9 mouse cellular contexts compared by ENCODE assay signal in the genomic region with DNA sequence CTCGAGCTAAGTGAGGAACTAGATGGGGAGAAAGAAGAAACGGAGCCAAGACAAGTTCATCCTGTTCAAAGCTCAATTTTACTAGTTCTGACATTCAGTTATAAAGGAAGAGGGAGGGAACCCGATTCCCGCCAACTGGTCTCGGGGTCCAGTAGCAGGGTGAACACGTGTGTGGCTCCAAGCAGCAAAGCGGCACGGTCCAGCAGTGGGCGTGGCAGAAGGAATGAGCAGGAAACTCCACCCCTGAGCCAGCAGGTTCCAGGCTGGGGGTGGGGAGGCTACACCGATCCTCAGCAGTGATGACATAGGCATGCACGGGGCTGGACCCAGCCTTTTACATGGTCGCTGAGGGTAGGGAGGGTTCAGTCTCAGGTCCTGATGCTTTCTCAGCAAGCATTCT. TPM values are rescaled to one million over a fixed set of nuclear protein-coding genes. Genes with fewer than 3 reads are reported as not detected.
DNase-seq lines count a peak whose midpoint lies in the region; ATAC-seq and TF ChIP-seq lines count a peak whose summit lies in the region.
"Not testable (repeated sequence)": the region's sequence is repeated elsewhere in the genome, so short reads cannot be mapped to it uniquely, and the experiment has no call there.
"Had no signal": no experiment of that assay in that cellular context is flagged by ENCODE, and none has a peak within 500 bp of the region (broad histone marks: within the 10 kb centered on the region; RNA-seq: fewer than 3 reads in every experiment).

No protein-coding gene starts in this region.

- not testable (repeated sequence) for ATAC-seq in hindbrain, embryonic 13.5 days (ENCODE audit: low FRiP score); neural tube, embryonic 15.5 days (ENCODE audit: low FRiP score)
- peak; percentile 7; the same call in 1 of the 2 replicates for ATAC-seq in lung, postnatal 0 days

- TF ChIP-seq CTCF in lung, postnatal 0 days (IDR thresholded peaks at IDR 0.05): not testable (repeated sequence)

- intact Hi-C loops in gastrocnemius, postnatal 36 days (cut with DNase I): not testable (repeated sequence)

- not testable (repeated sequence) for H3K27me3 ChIP-seq in embryonic facial prominence, embryonic 10.5 days (replicated peaks; ENCODE audit: low read depth, poor library complexity, severe bottlenecking); lung, postnatal 0 days (replicated peaks; ENCODE audit: insufficient read depth, low read length); neural tube, embryonic 15.5 days (replicated peaks)
- peaks cover 13% of the 10 kb centered on the region for H3K27me3 ChIP-seq in hindbrain, embryonic 13.5 days

- TF ChIP-seq EP300 in lung, postnatal 0 days (IDR thresholded peaks at IDR 0.05): not testable (repeated sequence)

- peak overlapping the region; percentile 84 for H3K27ac ChIP-seq in embryonic facial prominence, embryonic 10.5 days (replicated peaks)
- H3K27ac ChIP-seq in hindbrain, embryonic 13.5 days; lung, postnatal 0 days (ENCODE audit: low read length); neural tube, embryonic 15.5 days (replicated peaks): not testable (repeated sequence)

- H3K4me2 ChIP-seq in hindbrain, embryonic 13.5 days: peak overlapping the region; percentile 43
- peak overlapping the region; percentile 27 for H3K4me2 ChIP-seq in lung, postnatal 0 days (replicated peaks; ENCODE audit: low read depth, low read length)
- peak overlapping the region; percentile 46 for H3K4me2 ChIP-seq in neural tube, embryonic 15.5 days

- DNase-seq in R1 (ENCODE audit: low read depth, low spot score): peak; percentile 77
- peak; percentile 76 for DNase-seq in embryonic facial prominence, embryonic 10.5 days (ENCODE audit: low spot score)
- peak; percentile 49 to 66 for DNase-seq in gastrocnemius, postnatal 36 days
- peak; percentile 81 to 89 for DNase-seq in kidney, postnatal 4 days
- DNase-seq in lung, postnatal 0 days (ENCODE audit: low spot score): peak; percentile 65
- peak; percentile 62 for DNase-seq in urinary bladder, postnatal 25 days (ENCODE audit: low spot score)

- H3K9ac ChIP-seq in hindbrain, embryonic 13.5 days; lung, postnatal 0 days (replicated peaks; ENCODE audit: low read depth): not testable (repeated sequence)
- peak overlapping the region; percentile 45 for H3K9ac ChIP-seq in neural tube, embryonic 15.5 days (replicated peaks)

- not testable (repeated sequence) for H3K9me3 ChIP-seq in embryonic facial prominence, embryonic 10.5 days; hindbrain, embryonic 13.5 days; lung, postnatal 0 days (ENCODE audit: low read length); neural tube, embryonic 15.5 days (replicated peaks)

- peak overlapping the region; percentile 53 for H3K4me3 ChIP-seq in embryonic facial prominence, embryonic 10.5 days
- H3K4me3 ChIP-seq in hindbrain, embryonic 13.5 days: peak overlapping the region; percentile 5; the same call in 1 of the 2 replicates
- H3K4me3 ChIP-seq in lung, postnatal 0 days (ENCODE audit: low read depth, low read length): not testable (repeated sequence)
- 0 out of 2 replicates have a peak overlapping the region, but pooled peaks have one; percentile 9 for H3K4me3 ChIP-seq in neural tube, embryonic 15.5 days (replicated peaks)

- not testable (repeated sequence) for H3K36me3 ChIP-seq in embryonic facial prominence, embryonic 10.5 days (replicated peaks); hindbrain, embryonic 13.5 days; lung, postnatal 0 days (ENCODE audit: insufficient read depth, low read length); neural tube, embryonic 15.5 days

- H3K4me1 ChIP-seq in embryonic facial prominence, embryonic 10.5 days: peaks cover 50% of the 10 kb centered on the region
- H3K4me1 ChIP-seq in hindbrain, embryonic 13.5 days (replicated peaks): peaks cover 40% of the 10 kb centered on the region
- not testable (repeated sequence) for H3K4me1 ChIP-seq in lung, postnatal 0 days (ENCODE audit: insufficient read depth, low read depth, low read length)
- H3K4me1 ChIP-seq in neural tube, embryonic 15.5 days: peaks cover 43% of the 10 kb centered on the region

- under 1% methylated on average over 12 of the region's 12 CpGs for whole genome bisulfite sequencing in embryonic facial prominence, embryonic 10.5 days
- under 1% methylated on average over 12 of the region's 12 CpGs for WGBS in hindbrain, embryonic 13.5 days
- 1% methylated on average over 12 of the region's 12 CpGs for WGBS in lung, postnatal 0 days
- WGBS in neural tube, embryonic 15.5 days: 3% methylated on average over 12 of the region's 12 CpGs

RNA-seq across cellular contexts. Expression of a gene that starts 2.4 kb away (rescaled TPM):
- polyA plus RNA-seq in embryonic facial prominence, embryonic 10.5 days (2016; fragmentation: Nextera tagmentation; extraction: Ambion mirVana): 15.7 and 16.8 TPM in 2 replicates
- total RNA-seq in gastrocnemius, postnatal 36 days (2021): 1 to 10 TPM; 4.1 to 5.6 TPM
- polyA plus RNA-seq in hindbrain, embryonic 13.5 days (2015; fragmentation: Nextera tagmentation; extraction: Ambion mirVana): 19.3 and 19.5 TPM in 2 replicates
- 19.9 and 21.7 TPM in 2 replicates for polyA plus RNA-seq in lung, postnatal 0 days (2015; fragmentation: Nextera tagmentation; extraction: Ambion mirVana)
- polyA plus RNA-seq in neural tube, embryonic 15.5 days (2015; fragmentation: Nextera tagmentation; extraction: Ambion mirVana): 30.6 and 31.2 TPM in 2 replicates

RNA-seq across cellular contexts. Expression of a gene that starts 57.5 kb away (rescaled TPM):
- polyA plus RNA-seq in embryonic facial prominence, embryonic 10.5 days (2016; fragmentation: Nextera tagmentation; extraction: Ambion mirVana): not detected in 2 replicates
- total RNA-seq in gastrocnemius, postnatal 36 days (2021): not detected
- polyA plus RNA-seq in hindbrain, embryonic 13.5 days (2015; fragmentation: Nextera tagmentation; extraction: Ambion mirVana): not detected in 2 replicates
- not detected in 2 replicates for polyA plus RNA-seq in lung, postnatal 0 days (2015; fragmentation: Nextera tagmentation; extraction: Ambion mirVana)
- not detected in 2 replicates for polyA plus RNA-seq in neural tube, embryonic 15.5 days (2015; fragmentation: Nextera tagmentation; extraction: Ambion mirVana)
- total RNA-seq: left cerebral cortex, adult 18-20 months had no signal
